Mouse (Mus musculus): ENCODE measurements around the gene Hhex. TPM values are rescaled to one million over a fixed set of nuclear protein-coding genes. Genes with fewer than 3 reads are reported as not detected.

Gene Hhex
- 8.0 and 9.1 TPM in 2 replicates for polyA plus RNA-seq (2015; fragmentation: Nextera tagmentation; extraction: Ambion mirVana)

DNA sequence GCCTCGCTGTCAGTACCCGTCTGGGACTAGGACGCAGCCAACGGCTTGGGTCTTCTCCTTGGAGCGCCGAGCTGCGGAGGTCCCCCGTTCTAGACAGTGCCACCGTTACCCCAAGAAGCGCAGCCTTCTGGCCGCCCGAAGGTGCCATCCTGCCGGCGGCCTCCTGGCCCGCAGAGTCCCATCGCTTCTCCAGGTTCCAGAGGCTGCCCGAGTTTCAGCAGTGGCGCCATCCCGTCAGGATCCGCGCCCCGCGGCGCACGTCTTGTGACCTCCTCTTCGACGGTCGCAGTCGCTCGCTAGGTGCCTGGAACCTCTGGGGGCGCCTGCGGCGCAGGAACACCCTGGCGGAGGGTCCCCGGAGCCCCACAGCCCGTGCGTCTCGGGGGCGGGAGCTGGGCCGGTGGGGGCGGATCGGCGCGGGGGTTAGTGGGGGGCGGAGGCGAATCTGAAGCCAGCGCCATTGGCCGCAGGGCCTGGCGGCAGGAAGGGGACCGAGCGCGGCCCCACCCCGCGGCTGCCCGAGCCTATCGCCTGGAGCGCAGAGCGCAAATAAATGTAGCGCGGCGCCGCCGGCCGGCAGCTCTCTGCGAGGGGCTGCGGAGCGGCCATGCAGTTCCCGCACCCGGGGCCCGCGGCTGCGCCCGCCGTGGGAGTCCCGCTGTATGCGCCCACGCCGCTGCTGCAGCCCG lies at the start of gene Hhex:
Gene Hhex, plus strand, starts transcription at position 548 of the 689 bp plus-strand sequence.
- ATAC-seq (ENCODE audit: insufficient number of reproducible peaks, insufficient read depth, low FRiP score, low TSS enrichment, low read depth), result peak; percentile 37; the same call in 1 of the 2 replicates
- Histone ChIP-seq H3K4me1 (peaks cover 17% of the 10 kb centered on the region), H3K4me3 (peak within 1 kb of the TSS; percentile 47), H3K27ac (0 out of 2 replicates have a peak within 1 kb of the TSS, but pooled peaks have one; percentile 11), H3K9me3 (no peaks in the 10 kb centered on the region), H3K36me3 (no peaks in the 10 kb centered on the region), H3K27me3 (peaks cover 94% of the 10 kb centered on the region), H3K4me2 (peak within 1 kb of the TSS; percentile 66), H3K9ac (peak within 1 kb of the TSS; percentile 63)
- under 1% methylated on average over 73 of the region's 79 CpGs for WGBS

DNA sequence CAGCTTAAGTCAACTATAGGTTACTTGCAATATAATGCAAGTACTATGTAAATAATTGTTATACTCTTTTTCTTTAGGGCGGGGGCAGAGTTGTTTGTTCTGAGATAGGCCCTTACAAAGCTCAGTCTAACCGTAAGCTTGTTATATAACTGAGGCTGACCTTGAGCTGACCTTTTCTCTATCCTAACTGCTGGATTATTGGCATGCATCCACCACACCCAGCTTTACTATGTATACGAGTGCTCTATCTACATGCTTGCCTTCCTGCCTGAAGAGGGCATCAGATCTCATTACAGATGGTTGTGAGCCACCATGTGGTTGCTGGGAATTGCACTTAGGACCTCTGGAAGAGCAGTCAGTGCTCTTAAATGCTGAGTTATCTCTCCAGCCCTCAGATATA lies 48.5 kb upstream of the Hhex start:
- no peaks in the 10 kb centered on the region for H3K9me3 ChIP-seq

DNA sequence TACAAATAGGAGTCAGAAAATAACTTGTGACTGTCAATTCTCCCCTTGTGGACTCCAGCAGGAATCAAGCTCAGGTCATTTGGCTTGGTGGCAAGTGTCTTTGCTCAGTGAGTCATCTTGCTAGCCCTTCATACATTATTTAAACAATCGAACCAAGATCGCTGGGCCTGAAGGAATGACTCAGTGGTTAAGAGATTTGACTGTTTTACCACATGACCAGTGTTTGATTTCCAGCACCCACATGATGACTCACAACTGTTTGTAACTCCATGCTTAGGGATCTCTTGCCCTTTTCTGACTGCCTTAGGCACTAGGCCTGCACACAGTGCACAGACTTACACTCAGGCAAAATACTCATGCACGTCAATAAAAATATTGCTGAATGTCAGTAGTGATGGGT lies 42.7 kb upstream of the Hhex start:
- Histone ChIP-seq H3K9ac (no peak overlapping the region), H3K4me1 (no peaks in the 10 kb centered on the region), H3K27me3 (no peaks in the 10 kb centered on the region), H3K27ac (no peak overlapping the region), H3K4me2 (no peak overlapping the region), H3K4me3 (no peak overlapping the region), H3K9me3 (no peaks in the 10 kb centered on the region), H3K36me3 (peaks cover 64% of the 10 kb centered on the region)
- no peak for ATAC-seq (ENCODE audit: insufficient number of reproducible peaks, insufficient read depth, low FRiP score, low TSS enrichment, low read depth)
- WGBS, result 95% methylated on average over 3 of the region's 3 CpGs

More for the DNA sequence above, 48.5 kb upstream of the Hhex start:
- no peak for ATAC-seq (ENCODE audit: insufficient number of reproducible peaks, insufficient read depth, low FRiP score, low TSS enrichment, low read depth)
- Histone ChIP-seq H3K4me1 (no peaks in the 10 kb centered on the region), H3K9ac (no peak overlapping the region), H3K27me3 (no peaks in the 10 kb centered on the region), H3K4me2 (no peak overlapping the region), H3K4me3 (no peak overlapping the region), H3K36me3 (peaks cover 49% of the 10 kb centered on the region), H3K27ac (no peak overlapping the region)
- 83% methylated on average over 3 of the region's 3 CpGs for WGBS

DNA sequence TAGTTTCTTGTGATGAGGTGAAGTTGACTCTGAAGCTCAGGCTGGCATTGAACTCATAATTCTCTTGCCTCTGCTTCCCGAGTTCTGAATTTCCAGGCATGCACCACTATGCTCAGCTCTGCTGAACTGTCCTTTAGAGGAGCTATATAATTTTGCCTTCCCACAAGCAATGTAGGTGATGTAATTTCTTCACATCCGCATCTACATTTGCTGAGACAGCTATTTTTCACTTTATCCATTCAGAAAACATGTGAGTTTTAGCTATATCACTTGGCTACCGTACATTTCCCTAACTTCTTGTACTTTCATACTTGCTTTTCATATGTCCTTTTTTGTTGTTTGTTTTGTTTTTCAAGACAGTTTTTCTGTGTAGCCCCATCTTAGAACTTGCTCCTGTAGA lies 38.3 kb upstream of the Hhex start:
- H3K36me3 ChIP-seq, result peaks cover 67% of the 10 kb centered on the region
- no peaks in the 10 kb centered on the region for H3K27me3 ChIP-seq
- no peak overlapping the region for H3K9ac ChIP-seq
- H3K4me3 ChIP-seq, result no peak overlapping the region
- no peaks in the 10 kb centered on the region for H3K9me3 ChIP-seq
- no peaks in the 10 kb centered on the region for H3K4me1 ChIP-seq
- no peak overlapping the region for H3K4me2 ChIP-seq
- WGBS, result 93% methylated on average over 3 of the region's 3 CpGs
- no peak overlapping the region for H3K27ac ChIP-seq
- no peak for ATAC-seq (ENCODE audit: insufficient number of reproducible peaks, insufficient read depth, low FRiP score, low TSS enrichment, low read depth)

DNA sequence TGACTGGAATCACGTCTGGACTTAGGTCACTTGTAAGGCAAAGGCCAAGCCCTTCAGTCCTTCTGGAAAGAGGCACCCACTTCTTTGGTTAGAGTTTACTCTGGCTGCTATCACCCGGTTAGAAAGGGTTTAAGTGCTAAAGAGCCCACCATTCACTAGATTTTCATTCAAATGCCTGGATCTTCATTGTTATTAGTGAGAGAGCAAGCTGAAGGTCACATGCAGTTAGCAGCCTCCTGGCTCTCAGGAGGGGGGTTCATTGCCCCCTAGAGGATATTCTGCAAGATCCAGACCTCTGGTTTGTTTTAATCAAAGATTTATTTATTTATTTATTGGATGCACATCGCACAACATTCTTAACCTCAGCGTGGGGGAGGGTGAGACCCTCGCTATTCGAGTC lies 33.7 kb upstream of the Hhex start:
- H3K9me3 ChIP-seq, result no peaks in the 10 kb centered on the region
- H3K4me1 ChIP-seq, result no peaks in the 10 kb centered on the region
- no peak overlapping the region for H3K27ac ChIP-seq
- H3K4me2 ChIP-seq, result no peak overlapping the region
- no peaks in the 10 kb centered on the region for H3K27me3 ChIP-seq
- H3K9ac ChIP-seq, result no peak overlapping the region
- H3K36me3 ChIP-seq, result peaks cover 66% of the 10 kb centered on the region
- no peak overlapping the region for H3K4me3 ChIP-seq
- no peak for ATAC-seq (ENCODE audit: insufficient number of reproducible peaks, insufficient read depth, low FRiP score, low TSS enrichment, low read depth)
- WGBS, result 82% methylated on average over 6 of the region's 6 CpGs

DNA sequence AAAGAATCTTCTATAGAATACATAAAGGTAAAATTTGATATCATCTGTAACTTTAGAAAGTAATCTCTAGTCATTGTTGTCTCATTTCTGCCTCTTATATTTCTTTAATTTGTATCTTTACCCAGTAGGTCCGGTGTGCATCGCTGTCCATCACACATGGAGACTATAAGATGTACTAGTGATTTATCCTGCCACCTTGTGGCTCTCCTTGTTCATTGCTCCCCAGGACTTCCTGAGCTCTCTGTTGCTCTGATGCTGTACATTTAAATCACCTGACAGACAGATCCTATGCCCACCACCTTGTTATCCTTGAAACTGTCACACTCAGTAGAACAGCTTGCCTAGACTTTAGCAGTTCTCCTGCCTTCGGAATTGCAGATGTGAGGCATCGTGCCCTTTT lies 16.3 kb upstream of the Hhex start:
- H3K4me2 ChIP-seq, result no peak overlapping the region
- no peaks in the 10 kb centered on the region for H3K27me3 ChIP-seq
- H3K9ac ChIP-seq, result no peak overlapping the region
- H3K27ac ChIP-seq, result no peak overlapping the region
- H3K9me3 ChIP-seq, result no peaks in the 10 kb centered on the region
- WGBS, result 89% methylated on average over 4 of the region's 4 CpGs
- no peak overlapping the region for H3K4me3 ChIP-seq
- no peak for ATAC-seq (ENCODE audit: insufficient number of reproducible peaks, insufficient read depth, low FRiP score, low TSS enrichment, low read depth)
- peaks cover 63% of the 10 kb centered on the region for H3K36me3 ChIP-seq
- H3K4me1 ChIP-seq, result no peaks in the 10 kb centered on the region

DNA sequence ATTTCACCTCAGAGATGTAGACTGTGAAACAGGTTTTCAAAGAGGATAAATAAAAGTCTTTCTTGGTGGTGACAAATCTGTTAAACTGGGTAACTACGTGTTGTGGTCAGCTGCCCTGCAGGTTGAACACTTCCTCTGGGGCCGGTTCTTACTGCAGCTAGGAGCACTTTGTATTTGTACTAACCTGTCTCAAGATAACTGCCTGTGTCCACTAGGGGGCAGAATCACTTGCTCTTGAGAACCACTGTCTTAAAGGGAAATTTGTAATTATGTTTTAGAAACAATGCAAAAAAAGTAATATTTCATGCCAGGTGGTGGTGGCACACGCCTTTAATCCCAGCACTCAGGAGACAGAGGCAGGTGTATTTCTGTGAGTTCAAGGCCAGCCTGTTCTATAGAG lies 15.0 kb upstream of the Hhex start:
- 47% methylated on average over 3 of the region's 3 CpGs for WGBS
- Histone ChIP-seq H3K4me2 (no peak overlapping the region), H3K27ac (no peak overlapping the region), H3K9ac (no peak overlapping the region), H3K9me3 (no peaks in the 10 kb centered on the region), H3K4me3 (no peak overlapping the region), H3K36me3 (peaks cover 58% of the 10 kb centered on the region), H3K4me1 (no peaks in the 10 kb centered on the region), H3K27me3 (no peaks in the 10 kb centered on the region)
- no peak for ATAC-seq (ENCODE audit: insufficient number of reproducible peaks, insufficient read depth, low FRiP score, low TSS enrichment, low read depth)

DNA sequence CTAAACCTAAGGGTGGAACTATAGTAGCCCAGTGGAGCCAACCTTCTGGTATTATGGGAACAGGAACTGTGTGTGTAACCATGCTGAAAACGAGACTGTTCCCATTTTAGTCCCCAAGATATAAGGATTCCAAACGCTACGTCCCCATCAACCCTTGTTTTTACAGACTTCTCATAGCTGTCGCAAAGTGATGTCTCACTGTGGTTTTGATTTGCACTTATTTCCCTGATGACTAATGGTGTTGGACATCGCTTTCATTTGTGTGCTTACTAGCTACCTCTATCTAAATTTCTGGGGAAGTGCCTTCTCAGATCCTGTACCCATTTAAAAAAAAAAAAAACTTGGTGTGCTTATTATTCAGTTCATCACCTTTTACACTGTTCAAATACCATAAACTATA lies 6.0 kb upstream of the Hhex start:
- Histone ChIP-seq H3K27ac (no peak overlapping the region), H3K27me3 (peaks cover 52% of the 10 kb centered on the region), H3K4me1 (no peaks in the 10 kb centered on the region), H3K4me3 (no peak overlapping the region), H3K4me2 (no peak overlapping the region), H3K9ac (no peak overlapping the region), H3K9me3 (no peaks in the 10 kb centered on the region), H3K36me3 (no peaks in the 10 kb centered on the region)
- ATAC-seq (ENCODE audit: insufficient number of reproducible peaks, insufficient read depth, low FRiP score, low TSS enrichment, low read depth), result no peak
- WGBS, result 75% methylated on average over 5 of the region's 5 CpGs

DNA sequence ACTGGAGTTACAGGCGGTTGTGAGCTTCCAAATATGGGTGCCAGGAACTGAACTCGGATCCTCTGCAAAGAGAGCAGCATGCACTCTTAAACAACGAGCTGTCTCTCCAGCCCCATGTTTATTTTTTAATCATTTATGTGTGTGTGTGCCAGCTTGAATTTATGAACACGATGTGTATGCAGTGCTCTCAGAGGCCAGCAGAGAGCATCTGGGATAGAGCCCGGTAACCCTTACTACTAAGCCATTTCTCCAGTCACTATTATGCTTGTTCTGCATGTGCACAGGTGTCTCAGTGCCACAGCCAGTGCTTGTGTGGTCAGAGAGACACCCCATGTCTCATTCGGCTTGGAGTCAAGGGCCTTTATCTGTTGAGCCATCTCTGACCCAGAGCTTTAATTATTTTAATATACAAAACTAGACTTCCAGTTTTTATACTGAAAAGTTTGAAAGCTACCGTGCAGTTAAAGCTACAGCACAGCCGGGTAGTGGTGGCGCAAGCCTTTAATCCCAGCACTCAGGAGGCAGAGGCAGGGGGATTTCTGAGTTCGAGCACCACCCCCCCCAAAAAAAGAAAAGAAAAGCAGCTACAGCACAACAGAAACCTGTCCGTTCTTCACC lies 3.4 kb upstream of the Hhex start:
- Histone ChIP-seq H3K27ac (no peak overlapping the region), H3K36me3 (no peaks in the 10 kb centered on the region), H3K4me2 (no peak overlapping the region), H3K9ac (no peak overlapping the region), H3K4me1 (peaks cover 17% of the 10 kb centered on the region), H3K27me3 (peaks cover 79% of the 10 kb centered on the region), H3K9me3 (no peaks in the 10 kb centered on the region), H3K4me3 (no peak overlapping the region)
- 90% methylated on average over 11 of the region's 11 CpGs for WGBS
- no peak for ATAC-seq (ENCODE audit: insufficient number of reproducible peaks, insufficient read depth, low FRiP score, low TSS enrichment, low read depth)

DNA sequence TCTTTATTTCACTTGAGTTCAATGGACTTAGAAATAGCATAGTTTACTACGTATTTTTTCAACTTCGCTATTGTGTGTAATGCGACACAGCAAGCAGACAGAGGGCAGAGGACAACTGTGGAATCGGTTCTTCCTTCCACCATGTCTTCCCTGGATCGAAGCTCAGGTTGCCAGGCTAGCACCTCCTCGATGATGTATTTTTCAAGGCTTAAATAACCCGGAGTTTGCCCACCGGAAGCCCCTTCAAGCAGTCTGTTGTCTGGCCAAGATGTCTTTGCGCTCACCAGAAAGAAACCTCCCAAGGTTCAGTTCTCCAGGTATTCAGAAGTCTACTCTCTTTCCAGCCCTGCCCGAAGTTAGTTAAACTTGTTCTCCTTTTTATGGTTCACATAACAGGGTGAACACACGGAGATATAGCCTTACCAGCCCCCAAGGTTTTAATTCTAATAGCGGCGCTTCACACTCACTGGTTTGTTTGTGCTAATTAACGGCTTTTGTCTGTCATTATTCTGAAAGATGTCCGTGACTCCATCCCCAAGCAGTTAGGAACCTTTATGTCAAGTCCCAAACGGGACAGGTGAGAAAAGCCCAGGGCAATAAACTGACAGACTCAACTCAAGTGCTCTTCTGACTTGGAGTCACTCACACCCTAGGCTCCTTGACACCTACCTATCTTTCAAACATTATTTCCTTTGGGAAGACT lies 1.6 kb upstream of the Hhex start:
- WGBS, result 12% methylated on average over 16 of the region's 16 CpGs
- Histone ChIP-seq H3K9me3 (no peaks in the 10 kb centered on the region), H3K4me1 (peaks cover 17% of the 10 kb centered on the region), H3K27me3 (peaks cover 88% of the 10 kb centered on the region), H3K4me3 (no peak overlapping the region), H3K4me2 (no peak overlapping the region), H3K36me3 (no peaks in the 10 kb centered on the region), H3K27ac (no peak overlapping the region), H3K9ac (no peak overlapping the region)
- ATAC-seq (ENCODE audit: insufficient number of reproducible peaks, insufficient read depth, low FRiP score, low TSS enrichment, low read depth), result no peak

DNA sequence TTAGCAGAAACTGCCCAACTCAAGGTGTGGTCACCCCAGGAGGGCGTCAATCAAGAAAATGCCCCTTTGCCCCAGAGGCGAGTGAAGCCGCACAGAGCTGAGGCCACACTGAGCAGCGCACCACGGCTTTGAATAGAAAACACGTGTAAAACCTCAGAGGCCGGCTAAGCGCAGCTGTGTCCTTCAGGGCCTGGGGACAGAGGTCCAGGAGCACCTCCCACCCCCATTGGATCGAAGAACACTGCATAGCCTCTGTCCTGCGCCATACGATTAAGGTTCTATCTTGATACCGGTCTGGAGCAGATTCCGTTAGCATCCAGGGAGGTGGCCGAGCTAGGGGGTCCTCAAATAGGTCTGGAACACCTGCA lies 731 bp upstream of the Hhex start:
- peak overlapping the region; percentile 47 for H3K4me3 ChIP-seq
- no peak overlapping the region for H3K9ac ChIP-seq
- H3K4me1 ChIP-seq, result peaks cover 17% of the 10 kb centered on the region
- 1% methylated on average over 14 of the region's 14 CpGs for WGBS
- H3K27ac ChIP-seq, result no peak overlapping the region
- peak overlapping the region; percentile 66 for H3K4me2 ChIP-seq
- no peaks in the 10 kb centered on the region for H3K9me3 ChIP-seq
- ATAC-seq (ENCODE audit: insufficient number of reproducible peaks, insufficient read depth, low FRiP score, low TSS enrichment, low read depth), result no peak
- H3K36me3 ChIP-seq, result no peaks in the 10 kb centered on the region
- H3K27me3 ChIP-seq, result peaks cover 89% of the 10 kb centered on the region
